Mouse (Mus musculus): ENCODE results near the gene Scd1. TPM values are rescaled to one million over a fixed set of nuclear protein-coding genes. Genes with fewer than 3 reads are reported as not detected.

The Scd1 gene
- polyA plus RNA-seq (2014; fragmentation: Illumina TruSeq; extraction: RNeasy Lipid Tissue Mini Kit (QIAGEN cat#74804); ENCODE audit: low read depth, low replicate concordance) = 503 TPM

DNA sequence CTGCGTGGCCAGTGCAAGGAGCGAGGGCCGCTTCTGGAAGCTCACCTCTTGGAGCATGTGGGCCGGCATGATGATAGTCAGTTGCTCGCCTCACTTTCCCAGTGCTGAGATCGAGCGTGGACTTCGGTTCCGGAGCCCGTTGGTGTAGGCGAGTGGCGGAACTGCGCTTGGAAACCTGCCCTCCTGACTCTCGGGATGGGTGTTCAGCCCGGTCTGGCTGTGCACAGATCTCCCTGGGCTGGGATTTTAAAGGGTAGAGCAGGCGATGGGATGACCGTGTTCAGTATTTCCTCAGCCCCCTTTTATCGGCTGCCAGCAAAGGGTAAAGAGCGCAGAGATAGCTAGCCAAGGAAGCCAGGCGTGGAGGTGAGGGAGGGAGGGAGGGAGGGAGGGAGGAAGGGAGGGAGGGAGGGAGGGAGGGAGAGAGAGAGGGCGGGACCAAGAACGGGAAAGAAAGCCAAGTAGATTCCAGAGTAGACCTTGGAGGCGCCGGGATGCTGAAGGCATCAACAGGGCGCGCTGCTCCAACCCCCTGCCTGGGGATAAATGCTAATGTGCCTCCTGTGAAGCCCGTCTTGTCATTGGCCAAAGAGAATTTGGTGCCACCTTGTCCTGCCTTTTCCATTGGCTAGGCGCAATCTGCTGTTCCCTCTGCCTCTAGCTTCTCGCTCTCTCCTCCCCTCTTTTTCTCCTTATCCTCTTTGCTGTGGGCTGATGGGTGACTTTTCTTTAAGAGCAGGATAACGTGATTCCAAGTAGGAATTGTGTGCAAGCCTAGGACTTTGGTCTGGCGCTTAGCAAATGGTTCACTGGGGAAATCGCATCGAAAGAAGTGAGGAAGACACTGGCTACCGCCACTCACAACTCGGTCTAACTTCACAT is at the start of gene Scd1:
Gene Scd1, minus strand, starts transcription at position 539 of the 882 bp plus-strand sequence.

Other genes starting within 250 kb of the Scd1 start
- not detected for gene Pkd2l1, start 215.4 kb downstream of the Scd1 start, polyA plus RNA-seq (2014; fragmentation: Illumina TruSeq; extraction: RNeasy Lipid Tissue Mini Kit (QIAGEN cat#74804); ENCODE audit: low read depth, low replicate concordance)
- 0.20 TPM for gene Scd3, start 204.6 kb downstream of the Scd1 start, polyA plus RNA-seq (2014; fragmentation: Illumina TruSeq; extraction: RNeasy Lipid Tissue Mini Kit (QIAGEN cat#74804); ENCODE audit: low read depth, low replicate concordance)
- 70.4 TPM for gene Scd2, start 114.2 kb downstream of the Scd1 start, polyA plus RNA-seq (2014; fragmentation: Illumina TruSeq; extraction: RNeasy Lipid Tissue Mini Kit (QIAGEN cat#74804); ENCODE audit: low read depth, low replicate concordance)
- gene Scd4, start 74.8 kb downstream of the Scd1 start, polyA plus RNA-seq (2014; fragmentation: Illumina TruSeq; extraction: RNeasy Lipid Tissue Mini Kit (QIAGEN cat#74804); ENCODE audit: low read depth, low replicate concordance) = 0.20 TPM
- gene Wnt8b, start 85.6 kb upstream of the Scd1 start, polyA plus RNA-seq (2014; fragmentation: Illumina TruSeq; extraction: RNeasy Lipid Tissue Mini Kit (QIAGEN cat#74804); ENCODE audit: low read depth, low replicate concordance) = 0.44 TPM
- gene Sec31b, start 138.0 kb upstream of the Scd1 start, polyA plus RNA-seq (2014; fragmentation: Illumina TruSeq; extraction: RNeasy Lipid Tissue Mini Kit (QIAGEN cat#74804); ENCODE audit: low read depth, low replicate concordance) = not detected
- not detected for gene Gm20538, start 145.0 kb upstream of the Scd1 start, polyA plus RNA-seq (2014; fragmentation: Illumina TruSeq; extraction: RNeasy Lipid Tissue Mini Kit (QIAGEN cat#74804); ENCODE audit: low read depth, low replicate concordance)
- gene Ndufb8, start 147.6 kb upstream of the Scd1 start, polyA plus RNA-seq (2014; fragmentation: Illumina TruSeq; extraction: RNeasy Lipid Tissue Mini Kit (QIAGEN cat#74804); ENCODE audit: low read depth, low replicate concordance) = 182 TPM
- 11.1 TPM for gene Hif1an, start 155.0 kb upstream of the Scd1 start, polyA plus RNA-seq (2014; fragmentation: Illumina TruSeq; extraction: RNeasy Lipid Tissue Mini Kit (QIAGEN cat#74804); ENCODE audit: low read depth, low replicate concordance)